Mouse (Mus musculus): Measurements from ENCODE around the gene Gm3336. TPM values are rescaled to one million over a fixed set of nuclear protein-coding genes. Genes with fewer than 3 reads are reported as not detected.

Gene Gm3336
- polyA plus RNA-seq, 1 experiment from 2014 or later, result not detected

- peak; percentile 96 for DNase-seq (ENCODE audit: low spot score)
- peak overlapping the region; percentile 96 for H3K4me3 ChIP-seq (ENCODE audit: low read depth, low read length)
- no peaks in the 10 kb centered on the region for H3K27me3 ChIP-seq (ENCODE audit: control insufficient read depth, insufficient read depth, low read length)
- no peaks in the 10 kb centered on the region for H3K9me3 ChIP-seq (replicated peaks; ENCODE audit: control insufficient read depth, low read length)
- peak overlapping the region; percentile 96; the same call in 1 of the 2 replicates for H3K27ac ChIP-seq (replicated peaks; ENCODE audit: low read depth, low read length)
- ATAC-seq (replicated peaks; ENCODE audit: insufficient number of reproducible peaks, low FRiP score, low TSS enrichment, low read depth), result no peak; the same call in 1 of the 2 replicates
- WGBS, result under 1% methylated on average over 20 of the region's 20 CpGs
- H3K4me2 ChIP-seq (ENCODE audit: low read depth, low read length), result peak overlapping the region; percentile 54
- H3K4me1 ChIP-seq (ENCODE audit: control insufficient read depth, insufficient read depth, low read length), result peaks cover 5% of the 10 kb centered on the region
- no peaks in the 10 kb centered on the region for H3K36me3 ChIP-seq (replicated peaks; ENCODE audit: control insufficient read depth, insufficient read depth, low read depth, low read length)
- H3K9ac ChIP-seq (replicated peaks; ENCODE audit: low read length), result peak overlapping the region; percentile 97
Measured at GRCm38 (mm10) chr8:70700555-70700922, 17.8 kb upstream of the Gm3336 start.

GRCm38 (mm10) chr8:70701048-70701981, 17.0 kb upstream of the Gm3336 start:
- DNase-seq (ENCODE audit: low spot score), result no peak
- H3K27me3 ChIP-seq (ENCODE audit: control insufficient read depth, insufficient read depth, low read length), result no peaks in the 10 kb centered on the region
- H3K27ac ChIP-seq (replicated peaks; ENCODE audit: low read depth, low read length), result no peak overlapping the region
- WGBS, result 55% methylated on average over 10 of the region's 10 CpGs
- H3K4me3 ChIP-seq (ENCODE audit: low read depth, low read length), result peak overlapping the region; percentile 96
- no peak for ATAC-seq (replicated peaks; ENCODE audit: insufficient number of reproducible peaks, low FRiP score, low TSS enrichment, low read depth)
- H3K36me3 ChIP-seq (replicated peaks; ENCODE audit: control insufficient read depth, insufficient read depth, low read depth, low read length), result no peaks in the 10 kb centered on the region
- H3K4me2 ChIP-seq (ENCODE audit: low read depth, low read length), result peak overlapping the region; percentile 54
- H3K9me3 ChIP-seq (replicated peaks; ENCODE audit: control insufficient read depth, low read length), result no peaks in the 10 kb centered on the region
- H3K9ac ChIP-seq (replicated peaks; ENCODE audit: low read length), result peak overlapping the region; percentile 29
- 0 out of 2 replicates have a peak, but pooled peaks cover 2% of the 10 kb centered on the region for H3K4me1 ChIP-seq (ENCODE audit: control insufficient read depth, insufficient read depth, low read length)

GRCm38 (mm10) chr8:70701982-70702841, 16.1 kb upstream of the Gm3336 start:
- no peak for ATAC-seq (replicated peaks; ENCODE audit: insufficient number of reproducible peaks, low FRiP score, low TSS enrichment, low read depth)
- H3K36me3 ChIP-seq (replicated peaks; ENCODE audit: control insufficient read depth, insufficient read depth, low read depth, low read length), result no peaks in the 10 kb centered on the region
- H3K4me1 ChIP-seq (ENCODE audit: control insufficient read depth, insufficient read depth, low read length), result no peaks in the 10 kb centered on the region
- 82% methylated on average over 2 of the region's 2 CpGs for WGBS
- H3K9me3 ChIP-seq (replicated peaks; ENCODE audit: control insufficient read depth, low read length), result no peaks in the 10 kb centered on the region
- no peak for DNase-seq (ENCODE audit: low spot score)
- no peak overlapping the region for H3K9ac ChIP-seq (replicated peaks; ENCODE audit: low read length)
- H3K27ac ChIP-seq (replicated peaks; ENCODE audit: low read depth, low read length), result no peak overlapping the region
- H3K27me3 ChIP-seq (ENCODE audit: control insufficient read depth, insufficient read depth, low read length), result no peaks in the 10 kb centered on the region
- no peak overlapping the region for H3K4me3 ChIP-seq (ENCODE audit: low read depth, low read length)
- no peak overlapping the region for H3K4me2 ChIP-seq (ENCODE audit: low read depth, low read length)

- H3K4me3 ChIP-seq (ENCODE audit: low read depth, low read length), result no peak overlapping the region
- no peak for DNase-seq (ENCODE audit: low spot score)
Measured at GRCm38 (mm10) chr8:70702842-70703182, 15.5 kb upstream of the Gm3336 start.

GRCm38 (mm10) chr8:70703287-70703686, 15.1 kb upstream of the Gm3336 start, which contains the start of gene Iqcn:
Gene Iqcn (plus strand): TSS chr8:70703457.
- no peak within 1 kb of the TSS for H3K4me2 ChIP-seq (ENCODE audit: low read depth, low read length)
- H3K36me3 ChIP-seq (replicated peaks; ENCODE audit: control insufficient read depth, insufficient read depth, low read depth, low read length), result no peaks in the 10 kb centered on the region
- WGBS, result 96% methylated on average over 3 of the region's 3 CpGs
- no peaks in the 10 kb centered on the region for H3K9me3 ChIP-seq (replicated peaks; ENCODE audit: control insufficient read depth, low read length)
- H3K9ac ChIP-seq (replicated peaks; ENCODE audit: low read length), result no peak within 1 kb of the TSS
- H3K27me3 ChIP-seq (ENCODE audit: control insufficient read depth, insufficient read depth, low read length), result no peaks in the 10 kb centered on the region
- H3K27ac ChIP-seq (replicated peaks; ENCODE audit: low read depth, low read length), result no peak within 1 kb of the TSS
- no peak within 1 kb of the TSS for H3K4me3 ChIP-seq (ENCODE audit: low read depth, low read length)
- DNase-seq (ENCODE audit: low spot score), result no peak
- no peaks in the 10 kb centered on the region for H3K4me1 ChIP-seq (ENCODE audit: control insufficient read depth, insufficient read depth, low read length)
- no peak for ATAC-seq (replicated peaks; ENCODE audit: insufficient number of reproducible peaks, low FRiP score, low TSS enrichment, low read depth)

More at GRCm38 (mm10) chr8:70702842-70703182, 15.5 kb upstream of the Gm3336 start:
- Histone ChIP-seq H3K4me1 (ENCODE audit: control insufficient read depth, insufficient read depth, low read length) (no peaks in the 10 kb centered on the region), H3K4me2 (ENCODE audit: low read depth, low read length) (no peak overlapping the region), H3K36me3 (replicated peaks; ENCODE audit: control insufficient read depth, insufficient read depth, low read depth, low read length) (no peaks in the 10 kb centered on the region), H3K9me3 (replicated peaks; ENCODE audit: control insufficient read depth, low read length) (no peaks in the 10 kb centered on the region), H3K27ac (replicated peaks; ENCODE audit: low read depth, low read length) (no peak overlapping the region), H3K27me3 (ENCODE audit: control insufficient read depth, insufficient read depth, low read length) (no peaks in the 10 kb centered on the region), H3K9ac (replicated peaks; ENCODE audit: low read length) (no peak overlapping the region)
- no peak for ATAC-seq (replicated peaks; ENCODE audit: insufficient number of reproducible peaks, low FRiP score, low TSS enrichment, low read depth)
- WGBS, result 80% methylated on average over 3 of the region's 3 CpGs

- H3K9ac ChIP-seq (replicated peaks; ENCODE audit: low read length), result no peak overlapping the region
- no peak overlapping the region for H3K4me3 ChIP-seq (ENCODE audit: low read depth, low read length)
- H3K36me3 ChIP-seq (replicated peaks; ENCODE audit: control insufficient read depth, insufficient read depth, low read depth, low read length), result no peaks in the 10 kb centered on the region
- WGBS, result 90% methylated on average over 14 of the region's 14 CpGs
- no peak for DNase-seq (ENCODE audit: low spot score)
- no peak overlapping the region for H3K4me2 ChIP-seq (ENCODE audit: low read depth, low read length)
- H3K9me3 ChIP-seq (replicated peaks; ENCODE audit: control insufficient read depth, low read length), result no peaks in the 10 kb centered on the region
- ATAC-seq (replicated peaks; ENCODE audit: insufficient number of reproducible peaks, low FRiP score, low TSS enrichment, low read depth), result no peak
- no peak overlapping the region for H3K27ac ChIP-seq (replicated peaks; ENCODE audit: low read depth, low read length)
- H3K4me1 ChIP-seq (ENCODE audit: control insufficient read depth, insufficient read depth, low read length), result no peaks in the 10 kb centered on the region
- no peaks in the 10 kb centered on the region for H3K27me3 ChIP-seq (ENCODE audit: control insufficient read depth, insufficient read depth, low read length)
Measured at GRCm38 (mm10) chr8:70708281-70708680, 10.1 kb upstream of the Gm3336 start.

GRCm38 (mm10) chr8:70709794-70710193, 8.5 kb upstream of the Gm3336 start:
- 89% methylated on average over 9 of the region's 9 CpGs for WGBS
- H3K4me2 ChIP-seq (ENCODE audit: low read depth, low read length), result no peak overlapping the region
- H3K27me3 ChIP-seq (ENCODE audit: control insufficient read depth, insufficient read depth, low read length), result no peaks in the 10 kb centered on the region
- no peaks in the 10 kb centered on the region for H3K9me3 ChIP-seq (replicated peaks; ENCODE audit: control insufficient read depth, low read length)
- H3K27ac ChIP-seq (replicated peaks; ENCODE audit: low read depth, low read length), result no peak overlapping the region
- DNase-seq (ENCODE audit: low spot score) (no peak), ATAC-seq (replicated peaks; ENCODE audit: insufficient number of reproducible peaks, low FRiP score, low TSS enrichment, low read depth) (no peak)
- no peak overlapping the region for H3K4me3 ChIP-seq (ENCODE audit: low read depth, low read length)
- no peaks in the 10 kb centered on the region for H3K4me1 ChIP-seq (ENCODE audit: control insufficient read depth, insufficient read depth, low read length)
- H3K9ac ChIP-seq (replicated peaks; ENCODE audit: low read length), result no peak overlapping the region
- H3K36me3 ChIP-seq (replicated peaks; ENCODE audit: control insufficient read depth, insufficient read depth, low read depth, low read length), result no peaks in the 10 kb centered on the region
